Mouse (Mus musculus) forebrain, embryonic 12.5 days (tissue): ENCODE measurements at regions not wholly inside any gene's neighbourhood (a gene's known extent, or its start where the extent isn't known, plus 50 kb on each side); places are given as distances from the start of the nearest gene placed in this dataset.
"Not testable (repeated sequence)": the region's sequence is repeated elsewhere in the genome, so short reads cannot be mapped to it uniquely, and the experiment has no call there.

ENCODE experiments used
- ATAC-seq: fragments of 200-750 bp; cut with Nextera tagmentation; 2 replicates; pipeline ENCODE4 v1.8.0; 2017; ENCODE audit warnings: moderate TSS enrichment; ENCODE audit not compliant: low FRiP score
- H3K27ac ChIP-seq: fragments of 300-500 bp; sonication (generic); 2 replicates; pipeline ENCODE4 v1.5.1; 2016; ENCODE audit warnings: mild to moderate bottlenecking
- H3K27me3 ChIP-seq: fragments of 300-500 bp; sonication (generic); 2 replicates; pipeline ENCODE4 v1.6.1; 2016; ENCODE audit warnings: mild to moderate bottlenecking
- H3K36me3 ChIP-seq: fragments of 300-500 bp; sonication (generic); replicated peaks from 2 replicates; pipeline ENCODE4 v1.6.1; 2016; ENCODE audit warnings: mild to moderate bottlenecking
- H3K4me1 ChIP-seq: fragments of 300-500 bp; sonication (generic); 2 replicates; pipeline ENCODE4 v1.6.1; 2016
- H3K4me2 ChIP-seq: fragments of 300-500 bp; sonication (generic); 2 replicates; pipeline ENCODE4 v1.6.1; 2016; ENCODE audit warnings: mild to moderate bottlenecking, moderate library complexity
- H3K4me3 ChIP-seq: fragments of 300-500 bp; sonication (generic); replicated peaks from 2 replicates; pipeline ENCODE4 v1.5.1; 2016; ENCODE audit warnings: mild to moderate bottlenecking
- H3K9ac ChIP-seq: fragments of 300-500 bp; sonication (generic); 2 replicates; pipeline ENCODE4 v1.6.1; 2016; ENCODE audit warnings: mild to moderate bottlenecking
- H3K9me3 ChIP-seq: fragments of 300-500 bp; sonication (generic); 2 replicates; pipeline ENCODE4 v1.6.1; 2016
- WGBS: fragments of 180-500 bp; shearing (Covaris S2); methylation state at CpG from one replicate; pipeline ENCODE4 v1.1.7; 2016; 5-methylcytosine and 5-hydroxymethylcytosine counted together

DNA sequence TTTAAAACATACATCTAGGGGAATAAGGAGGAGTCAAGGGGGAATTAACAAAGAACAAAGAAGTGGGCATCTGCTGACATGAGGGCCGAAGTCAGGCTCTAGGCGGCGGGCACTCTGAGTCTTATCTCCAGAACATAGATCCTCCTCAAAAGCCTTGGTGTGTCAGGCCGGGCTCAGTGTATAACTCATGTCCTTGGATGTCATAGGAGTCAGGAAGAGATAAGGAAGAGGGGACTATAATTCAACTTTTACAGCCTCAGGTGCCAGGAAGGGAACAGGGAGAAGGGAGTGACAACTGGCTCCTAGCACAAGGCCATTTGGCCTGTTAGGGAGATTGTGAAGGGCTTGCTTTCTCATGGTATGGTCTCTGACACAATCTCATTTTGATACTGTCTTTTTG lies 185.9 kb upstream of the Ube2e2 start:
- not testable (repeated sequence) for H3K36me3 ChIP-seq, H3K27me3 ChIP-seq, H3K9me3 ChIP-seq, H3K27ac ChIP-seq, H3K4me2 ChIP-seq, H3K4me1 ChIP-seq, H3K9ac ChIP-seq, H3K4me3 ChIP-seq, ATAC-seq
- 91% methylated on average over 4 of the region's 4 CpGs for WGBS

DNA sequence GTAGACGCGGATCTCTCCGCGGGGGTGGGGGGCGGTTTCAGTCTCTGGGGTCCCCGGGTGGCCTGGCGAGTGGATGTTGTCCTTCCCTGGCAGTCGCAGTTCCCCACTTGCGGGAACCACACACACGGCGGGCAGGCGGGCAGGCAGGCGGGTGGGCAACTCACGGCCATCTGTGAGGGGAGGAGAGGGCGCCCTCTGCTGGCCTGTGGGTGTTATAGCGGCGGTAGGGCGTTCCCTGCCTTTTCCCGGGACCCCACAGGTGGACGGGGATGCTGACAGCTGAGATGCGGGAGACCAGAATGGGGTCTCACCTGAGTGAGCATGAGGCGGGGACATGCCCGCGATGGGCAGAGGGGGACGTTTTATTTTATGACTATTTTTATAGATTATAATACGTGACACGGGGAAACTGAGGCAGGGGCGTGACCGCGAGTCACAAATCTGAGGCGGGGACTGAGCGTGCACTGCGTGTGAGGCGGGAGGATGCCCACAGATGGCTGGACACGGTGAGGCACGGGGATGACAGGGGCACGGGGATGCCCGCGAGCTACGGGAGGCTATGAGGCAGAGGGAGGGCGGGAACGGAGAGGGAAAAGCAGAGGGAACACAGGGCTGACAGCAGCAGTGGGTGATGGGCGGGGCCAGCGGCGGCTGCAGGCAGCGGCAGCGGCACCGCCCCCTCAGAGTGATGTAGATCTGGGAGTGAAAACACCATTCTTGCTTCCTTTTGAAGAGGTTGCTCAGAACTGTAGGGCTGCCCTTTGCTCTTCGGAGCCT lies 148.1 kb upstream of the Ube2e2 start:
- no peaks in the 10 kb centered on the region for H3K27me3 ChIP-seq
- H3K9ac ChIP-seq = peak overlapping the region; percentile 46; the same call in 1 of the 2 replicates
- no peaks in the 10 kb centered on the region for H3K36me3 ChIP-seq
- peak; percentile 92 for ATAC-seq
- peaks cover 7% of the 10 kb centered on the region for H3K4me1 ChIP-seq
- peak overlapping the region; percentile 82 for H3K4me2 ChIP-seq
- 1% methylated on average over 49 of the region's 49 CpGs for WGBS
- H3K27ac ChIP-seq = no peak overlapping the region
- H3K9me3 ChIP-seq = no peaks in the 10 kb centered on the region
- H3K4me3 ChIP-seq = peak overlapping the region; percentile 45

DNA sequence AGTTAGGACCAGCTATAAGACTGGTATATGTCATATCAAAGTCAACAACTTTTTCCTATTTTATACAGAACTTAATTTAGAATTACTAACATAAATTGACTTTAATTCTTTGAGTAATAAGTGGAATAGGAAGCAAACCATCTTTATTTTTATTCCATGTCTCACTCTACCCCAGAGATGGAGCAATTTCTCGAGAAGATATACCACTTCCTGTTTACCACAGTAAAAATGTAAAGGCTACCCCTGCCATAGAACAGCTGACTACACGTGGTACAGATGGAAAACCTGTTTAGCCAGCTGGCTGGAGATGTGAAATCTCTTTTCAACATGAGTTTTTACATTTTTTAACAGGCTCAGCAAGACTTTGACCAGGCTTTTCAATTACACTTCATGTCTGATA lies 126.0 kb upstream of the Ube2e2 start:
- H3K4me2 ChIP-seq = no peak overlapping the region
- no peaks in the 10 kb centered on the region for H3K36me3 ChIP-seq
- no peaks in the 10 kb centered on the region for H3K9me3 ChIP-seq
- H3K4me1 ChIP-seq = no peaks in the 10 kb centered on the region
- H3K27ac ChIP-seq = no peak overlapping the region
- H3K9ac ChIP-seq = no peak overlapping the region
- H3K27me3 ChIP-seq = no peaks in the 10 kb centered on the region
- no peak overlapping the region for H3K4me3 ChIP-seq
- WGBS = 44% methylated on average over 2 of the region's 2 CpGs
- ATAC-seq = no peak

DNA sequence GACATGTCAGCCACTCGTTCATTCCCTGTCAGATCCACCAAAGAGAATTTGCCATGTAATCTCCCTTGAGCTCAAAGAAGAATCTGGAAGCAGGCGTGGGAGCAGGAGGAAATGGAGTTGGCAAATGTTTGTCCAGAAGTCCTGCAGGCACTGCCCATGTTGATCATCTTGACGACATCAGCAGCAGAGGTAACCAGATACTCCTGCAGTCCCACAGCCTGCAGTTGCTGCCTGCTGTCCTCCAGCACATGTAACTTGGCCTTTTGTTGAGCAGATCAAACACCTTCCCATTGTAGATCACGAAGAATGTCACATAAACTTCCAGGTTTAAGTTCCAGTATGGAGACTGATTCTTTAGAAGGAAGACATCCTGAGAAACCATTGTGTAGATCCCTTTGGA lies 121.3 kb upstream of the Ube2e2 start:
- Histone ChIP-seq H3K4me2 (no peak overlapping the region), H3K27ac (no peak overlapping the region), H3K9ac (no peak overlapping the region), H3K4me3 (no peak overlapping the region), H3K27me3 (no peaks in the 10 kb centered on the region), H3K4me1 (no peaks in the 10 kb centered on the region), H3K36me3 (no peaks in the 10 kb centered on the region), H3K9me3 (no peaks in the 10 kb centered on the region)
- ATAC-seq = no peak
- 85% methylated on average over 4 of the region's 4 CpGs for WGBS

DNA sequence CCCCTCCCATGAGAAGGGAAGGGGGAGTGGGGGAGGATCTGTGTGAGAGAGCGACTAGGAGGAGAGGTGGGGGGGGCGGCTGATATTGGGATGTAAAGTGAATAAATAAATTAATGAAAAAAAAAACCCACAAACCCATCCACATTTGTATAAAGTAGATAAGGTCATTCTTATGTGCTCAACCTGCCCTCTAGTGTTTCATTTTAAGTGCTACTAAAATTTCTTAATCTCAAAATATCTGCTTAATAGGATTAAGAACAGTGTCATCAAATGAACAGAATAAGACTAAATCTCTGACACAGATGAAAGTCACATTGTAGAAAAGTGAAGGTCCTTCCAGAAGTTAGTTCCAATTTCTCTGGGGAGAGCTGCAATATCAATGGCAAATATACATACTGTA lies 119.5 kb upstream of the Ube2e2 start:
- H3K4me1 ChIP-seq, H3K36me3 ChIP-seq, H3K9me3 ChIP-seq, H3K9ac ChIP-seq, H3K4me3 ChIP-seq, ATAC-seq, H3K27me3 ChIP-seq, H3K27ac ChIP-seq, H3K4me2 ChIP-seq: not testable (repeated sequence)
- 83% methylated on average over 2 of the region's 2 CpGs for WGBS

DNA sequence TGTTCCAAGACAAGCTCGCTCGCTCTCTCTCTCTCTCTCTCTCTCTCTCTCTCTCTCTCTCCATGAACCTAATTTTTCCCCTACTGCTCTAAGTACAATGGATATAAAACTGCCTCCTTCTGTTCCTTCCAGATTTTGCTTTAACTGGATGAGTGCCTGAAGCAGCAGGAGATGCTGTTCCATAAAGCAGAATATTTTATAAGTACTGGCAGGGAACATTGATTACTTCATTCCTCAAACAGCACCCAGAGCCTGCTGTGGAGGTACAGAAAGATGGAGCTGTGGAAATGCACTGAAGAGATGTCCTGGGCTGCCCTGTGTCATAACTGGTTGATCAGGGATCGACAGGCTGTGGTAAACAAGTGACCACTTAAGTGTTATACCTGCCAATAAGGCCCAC lies 89.8 kb upstream of the Ube2e2 start:
- 93% methylated on average over 3 of the region's 3 CpGs for WGBS
- Histone ChIP-seq H3K4me1 (peaks cover 3% of the 10 kb centered on the region; the same call in 1 of the 2 replicates), H3K27me3 (no peaks in the 10 kb centered on the region), H3K4me3 (no peak overlapping the region), H3K4me2 (no peak overlapping the region), H3K36me3 (no peaks in the 10 kb centered on the region), H3K27ac (no peak overlapping the region), H3K9me3 (no peaks in the 10 kb centered on the region), H3K9ac (no peak overlapping the region)
- ATAC-seq = no peak

DNA sequence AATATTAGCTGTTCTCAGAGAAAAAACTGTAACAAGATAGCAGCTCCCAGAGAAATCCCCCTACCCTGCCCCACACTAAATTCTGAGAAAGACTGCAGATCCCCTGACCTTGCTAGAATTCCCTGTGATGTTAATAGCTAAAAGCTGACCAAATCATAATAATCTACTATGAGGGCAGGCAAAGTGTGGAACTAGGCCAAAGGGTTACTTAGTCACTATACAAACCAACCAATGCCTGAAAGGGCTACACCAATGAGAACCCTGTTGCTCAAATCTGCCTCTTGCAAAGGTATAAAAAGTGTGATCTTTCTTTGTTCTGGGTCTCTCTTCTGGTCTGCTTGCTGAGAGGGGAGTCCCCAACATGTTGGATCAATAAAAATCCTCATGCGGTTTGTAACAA lies 69.8 kb upstream of the Ube2e2 start:
- Histone ChIP-seq H3K4me2 (no peak overlapping the region), H3K4me3 (no peak overlapping the region), H3K4me1 (no peaks in the 10 kb centered on the region), H3K9ac (no peak overlapping the region), H3K27me3 (no peaks in the 10 kb centered on the region), H3K27ac (no peak overlapping the region), H3K9me3 (no peaks in the 10 kb centered on the region), H3K36me3 (no peaks in the 10 kb centered on the region)
- no peak for ATAC-seq
- 93% methylated on average over 1 of the region's 1 CpGs for WGBS

DNA sequence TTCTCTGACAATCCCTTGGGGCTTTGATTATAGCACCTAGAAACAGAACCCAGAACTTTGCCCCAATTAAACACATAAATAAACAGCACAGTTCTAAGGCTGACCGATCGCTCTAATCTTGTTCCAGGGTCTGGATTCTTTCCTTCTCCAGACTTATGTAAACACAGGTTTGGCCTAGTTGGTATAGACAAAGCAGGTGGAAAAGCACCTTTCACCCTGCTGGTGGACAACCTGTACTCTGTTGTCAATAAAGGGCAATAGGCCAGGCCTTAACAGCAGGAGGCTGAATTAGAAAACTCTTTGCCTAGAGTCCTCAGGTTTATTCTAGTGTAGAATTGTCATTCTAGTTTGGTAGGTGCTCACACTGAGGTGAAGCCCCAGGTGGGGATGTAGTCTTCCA lies 69.2 kb upstream of the Ube2e2 start:
- Histone ChIP-seq H3K27ac (no peak overlapping the region), H3K9me3 (no peaks in the 10 kb centered on the region), H3K4me3 (no peak overlapping the region), H3K27me3 (no peaks in the 10 kb centered on the region), H3K9ac (no peak overlapping the region), H3K4me1 (no peaks in the 10 kb centered on the region), H3K4me2 (no peak overlapping the region), H3K36me3 (no peaks in the 10 kb centered on the region)
- ATAC-seq = no peak
- WGBS = 93% methylated on average over 2 of the region's 2 CpGs
